Mouse (Mus musculus): ENCODE measurements around the gene Tcea3.

- TF ChIP-seq CTCF (IDR thresholded peaks at IDR 0.05) (peak; percentile 96), EP300 (IDR thresholded peaks at IDR 0.05; ENCODE audit: insufficient read depth, low read depth, low read length) (peak; percentile 74), POLR2A (IDR thresholded peaks at IDR 0.05; ENCODE audit: insufficient read depth, low read depth, low read length) (no peak)
Measured at GRCm38 (mm10) chr4:136202509-136202908, 45.0 kb upstream of the Tcea3 start.
